Mouse (Mus musculus) adrenal gland, adult 8-10 months (tissue): ENCODE measurements at regions not wholly inside any gene's neighbourhood (a gene's known extent, or its start where the extent isn't known, plus 50 kb on each side); places are given as distances from the start of the nearest gene placed in this dataset.

Experiments used
- DNase-seq: peaks from one replicate; pipeline ENCODE4 v3.0.0; 2022

DNA sequence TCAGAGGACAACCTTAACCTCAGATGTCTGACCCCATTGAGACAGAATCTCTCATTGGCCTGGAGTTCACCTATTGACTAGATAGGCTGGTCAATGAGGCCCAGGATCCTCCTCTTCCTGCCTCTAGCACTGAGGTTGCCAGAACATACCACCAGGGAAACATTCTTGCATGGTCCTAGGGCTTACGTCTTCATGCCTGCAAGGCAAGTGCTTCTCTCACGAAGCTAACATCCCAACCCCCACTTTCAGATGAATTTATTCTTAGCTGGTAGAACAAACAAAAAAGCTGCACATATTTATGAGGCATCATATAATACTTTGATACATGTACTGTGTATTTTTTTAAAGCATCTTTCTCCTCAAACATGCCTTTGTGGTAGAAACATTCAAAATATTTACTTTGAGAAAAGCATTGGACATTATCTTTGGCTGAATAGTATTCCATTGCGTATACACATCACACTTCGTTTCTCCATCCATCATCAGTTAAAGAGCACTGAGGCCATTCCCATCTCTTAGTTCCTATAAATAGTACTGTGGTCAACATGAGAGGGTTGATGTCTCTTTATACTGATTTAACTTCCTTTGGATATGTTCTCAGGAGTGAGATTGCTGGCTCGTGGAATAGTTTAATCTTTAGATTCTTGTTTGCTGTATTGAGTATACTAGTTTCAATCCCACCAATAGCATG, 72.2 kb upstream of the Tenm4 start:
- DNase-seq = no peak

DNA sequence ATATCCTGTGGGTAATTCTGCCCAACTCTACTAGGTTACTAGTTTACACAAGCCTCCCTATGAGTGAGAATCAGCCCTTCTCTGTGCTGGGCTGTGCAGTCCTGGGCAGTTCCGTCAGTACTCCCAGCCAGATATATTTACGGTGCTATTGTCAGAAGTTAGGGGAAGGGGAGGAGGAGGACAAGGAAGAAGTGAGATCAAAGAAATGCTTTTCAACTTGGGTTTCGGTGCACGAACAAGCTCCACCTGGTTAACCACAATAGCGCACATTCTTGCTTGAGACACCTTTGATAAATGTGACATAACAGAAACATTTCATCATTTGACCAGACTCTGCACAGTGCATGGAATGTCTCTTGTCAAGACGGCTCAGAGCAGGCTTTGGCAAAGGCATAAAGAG, 68.3 kb upstream of the Tenm4 start:
- no peak for DNase-seq

DNA sequence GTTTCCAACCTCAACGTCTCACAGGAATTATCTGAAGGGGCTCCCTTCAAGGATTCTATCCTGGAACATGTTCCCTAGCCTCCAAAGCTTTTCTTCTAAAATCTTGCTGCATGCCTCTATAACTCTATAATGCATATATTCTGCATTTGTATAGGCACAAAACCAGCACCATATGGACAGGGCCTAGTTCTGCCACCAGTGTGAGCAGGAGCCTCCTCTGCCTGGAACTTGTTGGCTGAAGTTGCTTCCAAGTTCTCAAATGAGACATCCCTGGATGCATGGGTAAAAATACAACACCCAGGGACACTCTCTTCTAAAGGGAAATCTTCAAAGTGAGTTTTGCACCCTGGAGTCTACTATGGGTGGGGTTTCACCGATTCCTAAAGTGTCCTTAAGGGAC, 62.3 kb upstream of the Tenm4 start:
- DNase-seq = no peak

DNA sequence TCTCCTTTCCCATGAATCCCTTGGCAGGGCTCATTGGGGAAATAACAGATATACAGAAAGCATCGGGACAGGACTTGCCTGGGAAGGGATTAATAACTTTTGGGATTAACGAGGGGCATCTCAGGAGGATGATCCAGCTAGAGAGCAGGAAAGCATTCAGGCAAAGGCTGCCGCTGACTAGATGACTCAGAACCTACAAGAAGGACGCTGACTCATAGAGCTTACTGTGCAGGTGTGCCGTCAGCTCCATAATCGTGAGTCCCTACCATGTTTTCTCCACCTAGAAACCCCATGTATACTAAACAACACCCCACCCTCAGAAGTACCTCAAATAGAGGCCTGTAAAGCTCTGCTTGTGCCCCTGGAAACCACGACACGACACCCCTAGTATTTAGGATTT, 50.9 kb upstream of the Tenm4 start:
- no peak for DNase-seq
